Mouse (Mus musculus) layer of hippocampus, adult 8-10 months (tissue): ENCODE results near the gene Galnt16. TPM values are rescaled to one million over a fixed set of nuclear protein-coding genes. Genes with fewer than 3 reads are reported as not detected.

Experiments
- DNase-seq, 2 experiments: peaks; one replicate each; pipeline ENCODE4 v3.0.0; 2022; ENCODE audit warnings: low spot score in 2 of 2
- total RNA-seq, 4 experiments: library from RNA; stranded (reverse); gene quantifications; 2 replicates each; pipeline ENCODE4 v1.2.4; 2022

The Galnt16 gene
- total RNA-seq: 100 to 1,000 TPM; 164 to 194 (median 183) TPM

- no peak for DNase-seq
Observed at GRCm38 (mm10) chr12:80517977-80518376, at the start of gene Galnt16. Galnt16 (plus strand) TSS chr12:80518277.

- no peak for DNase-seq
Observed at GRCm38 (mm10) chr12:80470206-80470605, 47.9 kb upstream of the Galnt16 start.

GRCm38 (mm10) chr12:80471926-80472325, 46.2 kb upstream of the Galnt16 start:
- no peak for DNase-seq

GRCm38 (mm10) chr12:80473731-80474130, 44.3 kb upstream of the Galnt16 start:
- DNase-seq: no peak

GRCm38 (mm10) chr12:80479986-80480385, 38.1 kb upstream of the Galnt16 start:
- no peak for DNase-seq

- DNase-seq: no peak
Observed at GRCm38 (mm10) chr12:80483397-80483796, 34.7 kb upstream of the Galnt16 start.

- DNase-seq: no peak
Observed at GRCm38 (mm10) chr12:80493311-80493710, 24.8 kb upstream of the Galnt16 start.

GRCm38 (mm10) chr12:80495691-80496090, 22.4 kb upstream of the Galnt16 start:
- DNase-seq: no peak

GRCm38 (mm10) chr12:80498356-80498755, 19.7 kb upstream of the Galnt16 start:
- no peak for DNase-seq

GRCm38 (mm10) chr12:80500506-80500905, 17.6 kb upstream of the Galnt16 start:
- no peak for DNase-seq

- no peak for DNase-seq
Observed at GRCm38 (mm10) chr12:80504718-80505117, 13.4 kb upstream of the Galnt16 start.

GRCm38 (mm10) chr12:80507041-80507745, 10.9 kb upstream of the Galnt16 start:
- no peak for DNase-seq

GRCm38 (mm10) chr12:80518393-80518756, 298 bp downstream of the Galnt16 start:
- no peak for DNase-seq

- peak; percentile 40 to 44 for DNase-seq
Observed at GRCm38 (mm10) chr12:80518757-80519620, 912 bp downstream of the Galnt16 start.

- DNase-seq: peak; percentile 72 to 79
Observed at GRCm38 (mm10) chr12:80519621-80520332, 1.7 kb downstream of the Galnt16 start.

GRCm38 (mm10) chr12:80522006-80522405, 3.9 kb downstream of the Galnt16 start:
- no peak for DNase-seq

GRCm38 (mm10) chr12:80524276-80524921, 6.3 kb downstream of the Galnt16 start:
- DNase-seq: no peak

- DNase-seq: peak in 1 of 2 experiments; percentile 53
Observed at GRCm38 (mm10) chr12:80525513-80525912, 7.4 kb downstream of the Galnt16 start.

- DNase-seq: no peak
Observed at GRCm38 (mm10) chr12:80526511-80526910, 8.4 kb downstream of the Galnt16 start.

GRCm38 (mm10) chr12:80527727-80528389, 9.8 kb downstream of the Galnt16 start:
- peak; percentile 46 to 51 for DNase-seq

GRCm38 (mm10) chr12:80530052-80530451, 12.0 kb downstream of the Galnt16 start:
- no peak for DNase-seq
